Mouse (Mus musculus) G1E (cell line): ENCODE measurements around the gene Ngf. TPM values are rescaled to one million over a fixed set of nuclear protein-coding genes. Genes with fewer than 3 reads are reported as not detected.

ENCODE experiments used
- ATAC-seq: 2 replicates; pipeline ENCODE4 v1.8.0; 2016; ENCODE audit warnings: mild to moderate bottlenecking; ENCODE audit not compliant: insufficient number of reproducible peaks, poor library complexity, low FRiP score, severe bottlenecking; ENCODE audit errors: extremely low read depth
- DNase-seq: peaks from one replicate; pipeline ENCODE4 v3.0.0; 2012; ENCODE audit warnings: low spot score
- H3K27me3 ChIP-seq: 2 replicates; pipeline ENCODE4 v1.6.1; 2012; ENCODE audit warnings: mild to moderate bottlenecking, low read length, inconsistent platforms; ENCODE audit not compliant: insufficient read depth
- H3K36me3 ChIP-seq: replicated peaks from 2 replicates; pipeline ENCODE3; 2012; ENCODE audit warnings: mild to moderate bottlenecking, inconsistent platforms
- H3K4me1 ChIP-seq: 2 replicates; pipeline ENCODE4 v1.6.1; 2012; ENCODE audit warnings: low read depth, low read length, inconsistent platforms, mixed read lengths; ENCODE audit not compliant: insufficient read depth
- H3K4me3 ChIP-seq: 2 replicates; pipeline ENCODE4 v1.5.1; 2012; ENCODE audit warnings: low read depth, mild to moderate bottlenecking, inconsistent platforms, low read length, moderate library complexity, mixed read lengths
- H3K9me3 ChIP-seq: replicated peaks from 2 replicates; pipeline ENCODE4 v1.6.1; 2012; ENCODE audit warnings: inconsistent platforms
- CTCF ChIP-seq: IDR thresholded peaks from 2 replicates; pipeline ENCODE4 v1.5.1; 2012; ENCODE audit warnings: low read depth, low read length, inconsistent platforms, mixed read lengths
- GATA1 ChIP-seq: IDR thresholded peaks from 2 replicates; pipeline ENCODE4 v1.6.1; 2012; ENCODE audit warnings: borderline replicate concordance, low read length, inconsistent platforms, mixed read lengths
- GATA2 ChIP-seq: IDR thresholded peaks from 2 replicates; pipeline ENCODE4 v1.6.1; 2012; ENCODE audit warnings: low read depth, low read length, inconsistent platforms, borderline replicate concordance
- POLR2AphosphoS5 ChIP-seq: IDR thresholded peaks from 2 replicates; pipeline ENCODE4 v1.6.1; 2012; ENCODE audit warnings: low read depth, low read length, inconsistent platforms; ENCODE audit not compliant: insufficient replicate concordance
- TAL1 ChIP-seq: conservative IDR thresholded peaks from 2 replicates; pipeline ENCODE4 v1.6.1; 2012; ENCODE audit warnings: low read depth, low read length, inconsistent platforms, mixed read lengths
- polyA plus RNA-seq: library from polyadenylated mRNA; stranded (reverse); fragments of >175 nt; gene quantifications from 2 replicates; pipeline ENCODE4 v1.2.3, GENCODE M21; 2012
- total RNA-seq, 2 experiments: library from RNA; stranded (forward) in 1 of 2; stranded (reverse) in 1 of 2; fragments of 200-1000 nt in 1 of 2; fragments of >200 nt in 1 of 2; fragmentation: Nextera tagmentation in 1 of 2; gene quantifications; 2 replicates each; pipeline ENCODE4 v1.2.3; 2014 to 2017

Ngf gene
- total and polyA plus RNA-seq, 3 experiments: 0.16 TPM; not detected in 2

DNA sequence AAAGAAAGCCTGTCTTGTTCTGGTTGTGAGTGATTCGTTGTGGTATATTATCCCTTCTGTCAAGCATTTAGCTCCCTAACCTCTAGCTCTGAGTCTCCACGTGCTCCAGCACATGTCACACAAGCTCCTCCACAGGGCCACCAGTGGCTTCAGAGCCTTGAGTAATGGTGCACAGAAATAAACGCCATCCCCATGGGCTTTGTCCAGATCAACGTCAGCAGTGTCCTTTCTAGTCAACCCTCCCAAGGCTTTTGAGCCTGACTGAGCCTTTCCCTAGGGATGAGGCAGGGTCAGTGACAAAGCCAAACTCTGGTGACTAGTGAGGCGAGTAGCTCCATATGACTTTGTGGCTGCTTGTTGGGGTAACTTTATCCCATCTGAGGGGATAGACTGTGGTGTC lies 73.9 kb downstream of the Ngf start:
- no peak for ATAC-seq
- Histone ChIP-seq H3K9me3 (no peaks in the 10 kb centered on the region), H3K27me3 (no peaks in the 10 kb centered on the region; the same call in 1 of the 2 replicates), H3K4me1 (no peaks in the 10 kb centered on the region), H3K36me3 (no peaks in the 10 kb centered on the region), H3K4me3 (no peak overlapping the region)
- TF ChIP-seq GATA1: no peak
- no peak for TF ChIP-seq TAL1
- TF ChIP-seq POLR2AphosphoS5: no peak
- no peak for TF ChIP-seq CTCF
- TF ChIP-seq GATA2: no peak
- no peak for DNase-seq

DNA sequence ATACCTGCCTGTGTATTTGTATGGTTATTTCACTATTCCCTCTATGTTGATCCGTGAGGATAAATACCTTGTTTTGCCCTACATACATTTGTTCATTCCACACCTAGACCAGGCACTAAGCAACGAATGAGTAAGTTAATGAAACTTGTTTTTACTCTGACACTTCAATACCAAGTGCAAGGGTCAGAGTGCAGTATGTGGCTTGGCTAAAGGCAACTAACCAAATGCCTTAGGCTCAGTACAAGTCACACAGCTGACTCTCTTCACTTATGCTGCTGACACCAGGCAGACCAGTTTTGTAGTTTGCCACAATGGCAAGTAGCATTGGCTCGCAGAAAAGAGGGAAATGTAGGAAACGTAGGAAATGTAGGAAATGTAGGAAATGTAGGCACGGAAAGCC lies 77.8 kb downstream of the Ngf start:
- H3K4me3 ChIP-seq: no peak overlapping the region
- H3K4me1 ChIP-seq: no peaks in the 10 kb centered on the region
- ATAC-seq (no peak), DNase-seq (no peak)
- H3K27me3 ChIP-seq: no peaks in the 10 kb centered on the region; the same call in 1 of the 2 replicates
- no peaks in the 10 kb centered on the region for H3K9me3 ChIP-seq
- H3K36me3 ChIP-seq: no peaks in the 10 kb centered on the region
- TF ChIP-seq GATA1 (no peak), TAL1 (no peak), CTCF (no peak), GATA2 (no peak), POLR2AphosphoS5 (no peak)

DNA sequence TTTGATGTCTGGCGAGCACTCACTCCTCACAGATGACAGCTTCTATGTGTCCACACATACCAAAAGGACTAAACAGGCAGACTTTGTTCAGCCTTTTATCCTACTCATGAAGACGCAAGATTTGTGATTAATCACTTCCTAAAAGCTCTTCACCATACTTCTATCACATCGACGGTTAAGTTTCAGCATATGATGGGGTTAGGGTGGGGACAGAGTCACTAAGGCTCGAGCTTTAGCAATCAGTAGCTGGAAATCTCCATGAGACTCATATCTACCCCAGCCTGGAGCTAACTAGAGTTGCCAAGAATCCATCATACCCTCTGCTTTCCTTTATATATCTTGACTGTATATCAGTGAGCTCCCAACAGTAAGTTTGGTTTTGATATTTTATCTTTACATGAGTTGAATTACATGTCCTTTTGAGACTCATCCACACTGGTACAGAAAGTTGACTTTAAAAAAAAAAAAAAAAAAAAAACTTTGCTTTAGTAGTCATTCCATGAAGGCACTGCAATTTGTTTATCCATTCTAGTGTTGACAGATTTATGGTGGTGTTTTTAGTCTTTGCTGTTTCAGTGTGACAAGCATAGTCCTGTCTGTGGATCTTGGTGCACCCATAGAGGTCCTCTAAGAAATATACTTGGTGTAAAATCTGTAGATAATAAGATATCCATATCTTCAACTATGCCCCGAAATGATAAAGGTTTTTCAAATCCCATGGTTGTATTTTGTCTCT lies 84.4 kb downstream of the Ngf start:
- no peak for DNase-seq
- Histone ChIP-seq H3K9me3 (no peaks in the 10 kb centered on the region), H3K36me3 (no peaks in the 10 kb centered on the region), H3K27me3 (no peaks in the 10 kb centered on the region), H3K4me3 (no peak overlapping the region), H3K4me1 (no peaks in the 10 kb centered on the region)
- TF ChIP-seq CTCF (no peak), GATA1 (no peak), TAL1 (no peak), POLR2AphosphoS5 (no peak), GATA2 (no peak)
- no peak for ATAC-seq

DNA sequence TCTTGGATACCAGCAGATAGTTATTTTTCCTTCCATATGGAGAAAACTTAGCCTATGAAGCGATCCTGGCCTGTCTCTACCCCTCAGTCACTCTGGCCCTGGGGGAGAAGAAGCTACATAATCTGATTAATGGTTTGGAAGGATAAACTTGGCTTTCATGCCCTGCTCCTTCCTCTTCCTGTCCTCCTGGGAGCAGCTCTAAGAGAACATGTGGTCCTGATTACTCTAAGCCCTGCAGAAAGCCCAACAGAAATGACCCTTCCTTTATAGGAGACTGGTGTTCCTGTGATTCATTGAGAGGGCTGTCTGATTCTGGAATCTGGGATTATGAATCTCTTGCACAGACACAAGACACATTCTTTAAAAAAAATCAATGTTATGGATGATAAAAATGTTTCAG lies 86.4 kb downstream of the Ngf start:
- no peaks in the 10 kb centered on the region for H3K4me1 ChIP-seq
- ATAC-seq (no peak), DNase-seq (no peak)
- H3K9me3 ChIP-seq: no peaks in the 10 kb centered on the region
- no peaks in the 10 kb centered on the region for H3K36me3 ChIP-seq
- H3K27me3 ChIP-seq: no peaks in the 10 kb centered on the region
- no peak for TF ChIP-seq TAL1
- no peak for TF ChIP-seq GATA1
- TF ChIP-seq GATA2: no peak
- TF ChIP-seq POLR2AphosphoS5: no peak
- no peak overlapping the region for H3K4me3 ChIP-seq

DNA sequence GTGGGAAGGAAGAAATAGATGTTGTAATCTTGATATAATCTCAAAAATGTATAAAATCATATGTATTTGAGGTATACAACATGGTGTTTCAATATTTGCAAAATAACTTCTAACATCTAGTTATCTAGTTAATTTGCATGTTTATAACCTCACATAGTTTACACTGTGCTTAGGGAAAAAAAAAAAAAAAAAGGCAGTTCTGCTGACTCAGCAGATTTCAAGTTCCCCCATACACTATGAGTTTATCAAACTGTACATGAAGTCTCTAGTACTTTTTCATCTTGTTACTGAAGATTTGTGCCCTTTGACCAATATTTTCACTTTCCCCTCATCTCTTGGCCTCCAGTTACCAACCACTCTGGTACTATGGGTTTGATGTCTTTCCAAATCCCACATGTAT lies 86.9 kb downstream of the Ngf start:
- DNase-seq: no peak
- no peaks in the 10 kb centered on the region for H3K4me1 ChIP-seq
- TF ChIP-seq GATA2 (no peak), CTCF (no peak), POLR2AphosphoS5 (no peak), GATA1 (no peak)

More for the DNA sequence above, 86.9 kb downstream of the Ngf start:
- Histone ChIP-seq H3K9me3 (no peaks in the 10 kb centered on the region), H3K27me3 (no peaks in the 10 kb centered on the region), H3K4me3 (no peak overlapping the region), H3K36me3 (no peaks in the 10 kb centered on the region)
- no peak for ATAC-seq
